Mouse (Mus musculus) urinary bladder, adult 2 months (tissue): ENCODE results near the gene Nr1h2. TPM values are rescaled to one million over a fixed set of nuclear protein-coding genes. Genes with fewer than 3 reads are reported as not detected.

Experiments
- DNase-seq: peaks from one replicate; pipeline ENCODE4 v3.0.0; 2022; ENCODE audit warnings: low spot score
- polyA plus RNA-seq: library from polyadenylated mRNA; depleted of rRNA; stranded (reverse); fragments of >200 nt; gene quantifications from 2 replicates; pipeline ENCODE4 v1.2.3, GENCODE M21; 2012

The Nr1h2 gene
- polyA plus RNA-seq, 1 experiment: 89.0 TPM

- no peak for DNase-seq
These were observed 3.9 kb downstream of the Nr1h2 start for GRCm38 (mm10) chr7:44549621-44550408.

- DNase-seq: peak; percentile 96
These were observed 5.2 kb downstream of the Nr1h2 start, which contains the start of gene Pold1 for GRCm38 (mm10) chr7:44548497-44549087. Gene Pold1 (minus strand): TSS chr7:44548849.

GRCm38 (mm10) chr7:44547725-44548124, 6.0 kb downstream of the Nr1h2 start:
- no peak for DNase-seq

- no peak for DNase-seq
These were observed 6.7 kb downstream of the Nr1h2 start for GRCm38 (mm10) chr7:44547041-44547440.

- DNase-seq: no peak
These were observed 7.5 kb downstream of the Nr1h2 start for GRCm38 (mm10) chr7:44546274-44546673.

GRCm38 (mm10) chr7:44543071-44543470, 10.7 kb downstream of the Nr1h2 start:
- DNase-seq: no peak

- no peak for DNase-seq
These were observed 11.2 kb downstream of the Nr1h2 start for GRCm38 (mm10) chr7:44542555-44542954.

GRCm38 (mm10) chr7:44538756-44539624, 14.8 kb downstream of the Nr1h2 start:
- DNase-seq: no peak

- DNase-seq: no peak
These were observed 16.3 kb downstream of the Nr1h2 start for GRCm38 (mm10) chr7:44537496-44537895.

- DNase-seq: no peak
These were observed 16.7 kb downstream of the Nr1h2 start for GRCm38 (mm10) chr7:44537009-44537408.

- no peak for DNase-seq
These were observed 17.2 kb downstream of the Nr1h2 start for GRCm38 (mm10) chr7:44536590-44536968.

- DNase-seq: no peak
These were observed 17.8 kb downstream of the Nr1h2 start for GRCm38 (mm10) chr7:44535657-44536589.

GRCm38 (mm10) chr7:44534656-44535441, 18.9 kb downstream of the Nr1h2 start:
- no peak for DNase-seq

GRCm38 (mm10) chr7:44534242-44534641, 19.5 kb downstream of the Nr1h2 start:
- no peak for DNase-seq

- no peak for DNase-seq
These were observed 20.1 kb downstream of the Nr1h2 start for GRCm38 (mm10) chr7:44533746-44534045.

GRCm38 (mm10) chr7:44532918-44533745, 20.6 kb downstream of the Nr1h2 start:
- no peak for DNase-seq

- DNase-seq: no peak
These were observed 21.6 kb downstream of the Nr1h2 start, which contains the start of gene Spib for GRCm38 (mm10) chr7:44531946-44532732. Gene Spib (minus strand): TSS chr7:44532071.

- DNase-seq: no peak
These were observed 22.5 kb downstream of the Nr1h2 start for GRCm38 (mm10) chr7:44531207-44531606.

- DNase-seq: no peak
These were observed 23.2 kb downstream of the Nr1h2 start for GRCm38 (mm10) chr7:44530507-44530906.
